Mouse (Mus musculus) induced T-regulatory cell, adult 2 months (primary cell): Measurements from ENCODE around the gene Kif21a.

Experiments used
- DNase-seq: peaks from one replicate; pipeline ENCODE4 v3.0.0-alpha.2; 2012; ENCODE audit warnings: low read depth

The Kif21a gene

DNA sequence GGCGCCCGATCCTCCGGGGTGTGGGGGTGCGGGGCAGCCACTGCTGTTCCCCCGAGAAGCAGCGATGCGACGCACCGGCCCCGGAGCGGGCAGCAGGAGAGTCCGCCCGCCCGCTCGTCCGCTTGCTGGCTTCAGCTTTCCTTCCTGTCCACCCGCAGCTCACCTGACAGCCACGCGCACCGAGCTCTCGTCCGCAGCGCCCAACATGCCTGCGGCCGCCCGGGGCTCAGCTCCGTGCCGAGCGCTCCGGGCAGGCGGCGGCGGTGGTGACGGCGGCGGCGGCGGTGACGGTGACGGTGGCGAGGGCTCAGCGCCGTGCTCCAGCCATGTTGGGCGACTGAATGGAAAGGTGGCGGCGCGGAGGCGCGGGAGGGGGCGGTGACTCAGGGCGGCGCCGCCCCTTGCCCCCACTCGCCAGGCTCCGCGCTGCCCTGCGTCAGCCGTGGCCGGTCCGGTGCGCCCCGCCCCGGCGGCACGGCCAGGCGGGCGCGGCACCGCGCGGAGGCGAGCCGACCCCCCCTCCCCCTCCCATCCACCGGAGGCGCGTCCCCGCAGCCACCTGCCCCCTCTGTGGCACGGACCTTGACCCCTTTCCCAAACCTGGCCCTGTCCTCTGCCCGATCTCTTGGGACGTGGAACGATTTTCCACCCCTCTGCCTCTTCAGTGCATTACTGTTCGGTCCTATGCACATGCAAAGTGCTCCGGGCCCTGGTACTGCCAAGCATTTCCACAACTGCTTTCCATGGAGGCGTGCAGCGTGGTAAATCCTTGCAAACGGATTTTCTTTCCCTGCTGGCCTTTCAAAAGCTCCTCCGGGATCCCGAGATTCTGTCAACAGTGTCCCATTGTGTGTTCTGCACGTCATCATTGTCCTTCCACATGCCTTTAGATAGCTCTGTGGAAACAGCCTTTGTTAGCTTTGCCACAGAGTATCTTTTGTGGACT, at the start of gene Kif21a:
Gene Kif21a, minus strand, starts transcription at position 453 of the 946 bp plus-strand sequence.
- DNase-seq = no peak

DNA sequence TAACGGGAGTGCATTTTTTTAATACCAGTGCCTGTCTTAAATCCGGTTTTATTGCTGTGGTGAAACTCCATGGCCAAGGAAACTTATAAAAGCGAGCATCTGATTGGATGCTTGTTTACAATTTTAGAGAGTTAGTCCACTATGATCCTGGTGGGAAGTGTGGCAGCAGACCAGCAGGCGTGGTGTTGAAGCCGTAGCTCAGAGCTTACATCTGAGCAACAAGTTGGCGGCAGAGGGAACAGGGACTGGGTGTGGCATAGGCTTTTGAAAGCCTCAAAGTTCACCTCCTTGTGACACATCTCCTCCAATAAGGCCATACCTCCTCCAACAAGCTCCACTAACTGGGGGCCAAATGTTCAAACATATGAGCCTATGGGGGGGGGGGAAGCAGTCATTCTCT, 46.9 kb upstream of the Kif21a start:
- DNase-seq = no peak

DNA sequence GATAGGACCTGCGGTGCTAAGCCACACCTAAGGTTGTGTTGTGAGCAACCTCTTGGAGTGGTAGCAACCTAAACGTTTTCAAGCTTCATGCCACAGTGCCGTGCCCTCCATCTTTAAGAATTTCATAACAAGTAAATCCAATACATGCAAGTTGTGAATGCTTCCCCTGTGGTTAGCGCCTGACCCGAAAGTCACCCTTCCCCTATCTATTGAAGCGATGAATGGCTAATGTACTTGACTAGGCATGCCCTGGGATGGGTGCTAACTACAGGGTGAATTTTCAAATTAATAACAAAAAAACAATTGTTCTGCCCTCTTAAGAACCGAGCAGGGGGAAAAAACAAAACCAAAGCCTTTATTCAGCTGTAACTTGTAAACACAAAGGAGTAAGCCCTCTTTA, 39.7 kb upstream of the Kif21a start:
- DNase-seq = no peak

DNA sequence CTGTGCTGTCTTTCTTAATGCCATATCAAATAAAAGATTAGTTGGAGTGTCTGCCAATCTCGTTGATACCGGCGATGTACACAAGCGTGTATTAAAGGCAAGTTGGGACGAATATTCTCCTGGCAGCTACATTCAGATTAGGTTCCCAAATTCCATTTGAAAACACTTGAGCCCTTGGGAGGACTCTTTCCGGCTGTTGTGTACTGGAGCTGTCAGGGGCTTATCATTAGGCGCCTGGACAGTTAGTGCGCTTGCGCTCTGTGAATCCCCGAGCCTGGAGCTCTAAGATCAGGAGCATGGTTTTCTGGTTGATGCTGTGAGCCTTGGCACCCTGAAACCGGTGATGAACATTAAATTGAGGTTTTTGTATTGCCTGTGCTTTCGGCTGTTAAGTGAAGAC, 38.3 kb upstream of the Kif21a start:
- DNase-seq = no peak

DNA sequence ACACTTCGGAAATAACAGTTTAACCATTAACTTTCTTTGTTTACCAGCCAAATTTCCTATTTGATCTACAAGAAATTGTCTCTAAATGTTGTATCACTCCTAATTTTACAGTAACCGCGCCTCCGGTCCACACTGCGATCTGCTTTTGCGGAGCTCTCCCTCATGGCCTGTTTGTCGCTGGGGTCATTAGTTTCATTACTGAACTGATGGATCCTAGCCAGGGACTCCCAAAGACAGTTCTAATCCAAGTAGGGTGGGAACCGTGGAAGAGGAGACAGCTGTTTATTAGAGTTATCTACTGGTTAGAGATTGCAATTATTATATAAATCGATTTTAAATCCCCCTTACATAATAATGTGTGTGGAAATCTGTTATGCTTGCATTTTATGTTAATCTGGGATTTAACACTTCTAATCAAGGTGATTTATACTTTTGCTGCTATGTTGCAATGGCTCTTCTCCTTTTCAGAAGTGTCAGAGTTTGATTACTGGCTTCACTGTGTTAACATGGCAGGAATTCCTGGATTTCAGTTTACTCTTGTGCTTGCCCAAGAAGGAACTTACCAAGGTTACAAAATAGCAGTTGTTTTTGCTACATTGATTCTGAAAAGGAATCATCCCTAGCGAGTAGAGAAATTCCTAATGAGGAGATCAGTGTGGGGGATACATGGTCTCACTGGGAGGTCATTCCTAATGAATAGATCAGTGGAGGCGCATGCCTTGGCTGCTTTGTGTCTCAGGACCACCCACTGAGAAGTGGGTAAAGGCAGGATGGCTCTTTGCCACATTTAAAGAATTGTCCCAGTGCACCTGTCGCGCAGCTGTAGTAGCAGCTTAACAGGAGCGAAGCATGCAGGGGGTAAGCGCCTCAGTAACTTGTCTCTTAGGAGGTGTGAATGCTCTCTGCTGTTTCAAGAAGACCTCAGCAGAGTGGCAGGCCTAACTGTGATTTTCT, 28.0 kb upstream of the Kif21a start:
- DNase-seq = no peak

DNA sequence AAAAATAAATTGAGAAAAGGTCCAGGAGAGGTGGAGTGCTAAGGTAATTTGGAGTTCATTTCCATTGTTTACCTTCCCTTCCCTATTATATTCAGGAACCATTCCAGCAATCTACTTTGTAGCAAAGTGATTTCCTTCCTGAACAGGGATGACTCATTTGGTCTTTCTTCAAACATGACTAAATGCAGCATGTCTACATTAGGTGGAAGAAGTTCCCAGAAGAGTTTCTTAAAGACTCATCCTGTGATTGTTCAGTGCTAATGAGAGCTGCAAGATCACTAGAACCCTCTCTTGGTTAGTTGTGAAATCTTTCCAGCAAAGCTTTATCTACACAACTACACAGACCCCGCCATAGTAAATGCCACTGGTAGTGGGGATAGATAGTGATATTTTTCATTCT, 22.7 kb upstream of the Kif21a start:
- DNase-seq = no peak

DNA sequence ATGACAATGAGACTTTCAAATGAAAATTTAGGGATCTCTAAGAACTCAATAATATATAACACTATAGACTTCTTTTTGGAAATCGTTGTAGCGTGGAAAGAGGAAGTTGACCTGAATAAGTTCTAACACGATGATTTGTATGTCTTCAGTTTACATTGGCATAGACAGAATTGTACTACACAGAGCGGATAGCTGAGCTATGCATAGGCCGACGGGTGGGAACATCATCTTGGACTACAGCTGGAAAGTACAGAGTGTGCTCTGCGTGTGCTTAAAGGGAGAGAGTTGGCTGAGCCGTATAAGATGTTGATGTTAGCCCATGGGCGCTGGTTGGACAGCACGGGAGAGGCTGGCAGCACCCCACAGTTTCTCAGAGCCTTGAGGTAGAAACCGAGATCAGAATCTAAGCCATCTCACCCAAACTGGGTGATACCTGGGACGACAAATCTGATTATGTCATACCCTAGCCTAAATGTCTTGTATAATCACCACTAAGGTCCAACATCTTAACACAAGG, 14.6 kb upstream of the Kif21a start:
- DNase-seq = no peak

DNA sequence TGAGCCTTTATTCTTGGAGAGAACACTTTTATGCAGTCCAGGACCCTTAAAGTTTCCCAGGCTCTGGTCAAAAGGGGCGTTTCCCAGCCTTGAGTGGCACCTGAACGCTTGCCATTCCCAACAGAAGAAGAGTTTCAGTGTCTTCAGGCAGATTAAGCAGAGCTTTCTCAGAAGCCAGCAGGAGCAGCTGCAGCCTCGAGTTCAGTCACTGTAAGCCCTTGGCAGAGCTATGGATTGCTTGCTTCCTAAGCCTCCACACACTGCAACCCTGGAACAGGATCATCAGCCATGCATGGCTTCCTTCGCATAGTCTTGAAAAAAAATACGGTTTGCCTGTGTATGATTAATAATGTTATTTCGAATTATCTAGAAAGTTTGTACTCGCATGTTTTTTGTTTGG, 14.1 kb upstream of the Kif21a start:
- no peak for DNase-seq

DNA sequence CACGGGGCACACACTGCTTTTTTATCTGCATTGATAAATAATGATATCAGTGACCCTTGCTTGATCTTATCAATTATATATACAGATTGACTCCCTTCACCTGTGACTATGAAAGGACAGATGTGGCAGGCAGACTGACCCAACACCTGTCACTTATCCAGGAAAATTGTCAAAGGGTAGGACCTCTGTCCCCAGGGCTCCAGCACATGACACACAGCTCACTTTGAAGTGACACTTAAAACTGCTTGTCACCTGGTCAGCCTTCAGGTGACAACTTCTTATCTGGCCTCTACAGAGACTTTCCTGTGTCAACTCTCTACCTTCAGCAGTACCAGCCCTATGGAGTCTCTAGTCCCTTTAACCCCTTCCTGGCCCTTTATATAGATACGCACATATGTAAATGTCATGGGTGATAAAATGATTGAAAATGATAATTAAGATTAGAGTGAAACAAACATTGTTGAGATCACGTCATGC, 7.2 kb upstream of the Kif21a start:
- DNase-seq = no peak

DNA sequence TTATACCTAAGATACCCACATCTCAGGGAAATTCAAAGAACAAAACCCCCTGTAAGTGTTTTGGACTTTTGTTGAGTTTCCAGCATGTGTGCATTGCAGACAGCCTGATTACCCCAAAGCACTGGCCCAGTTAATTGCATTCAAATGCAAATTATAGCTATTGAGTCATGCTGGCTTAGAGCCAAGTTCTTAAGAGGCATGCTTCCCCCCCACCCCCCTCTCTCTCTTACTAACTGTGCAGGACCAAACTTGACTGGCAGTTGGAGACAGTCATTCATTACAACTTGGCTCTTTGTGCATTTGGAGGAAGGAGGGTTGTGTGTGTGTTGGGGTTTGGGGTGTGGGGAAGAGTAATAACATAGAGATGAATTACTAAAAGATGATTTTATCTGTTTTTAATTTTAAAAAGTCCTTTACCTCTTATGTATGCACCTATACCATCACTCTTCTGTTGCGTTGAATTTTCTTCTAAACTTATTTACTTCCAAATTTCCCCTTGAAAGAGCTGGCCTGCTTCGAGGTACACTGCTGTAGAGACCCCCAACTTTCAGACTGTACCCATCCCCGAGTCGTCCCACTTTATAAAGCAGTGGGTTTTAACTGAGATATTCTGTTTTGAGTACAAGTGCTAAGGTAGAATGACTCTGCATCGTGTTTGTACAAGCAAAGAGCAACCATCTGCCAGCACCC, 6.6 kb upstream of the Kif21a start:
- DNase-seq = no peak

DNA sequence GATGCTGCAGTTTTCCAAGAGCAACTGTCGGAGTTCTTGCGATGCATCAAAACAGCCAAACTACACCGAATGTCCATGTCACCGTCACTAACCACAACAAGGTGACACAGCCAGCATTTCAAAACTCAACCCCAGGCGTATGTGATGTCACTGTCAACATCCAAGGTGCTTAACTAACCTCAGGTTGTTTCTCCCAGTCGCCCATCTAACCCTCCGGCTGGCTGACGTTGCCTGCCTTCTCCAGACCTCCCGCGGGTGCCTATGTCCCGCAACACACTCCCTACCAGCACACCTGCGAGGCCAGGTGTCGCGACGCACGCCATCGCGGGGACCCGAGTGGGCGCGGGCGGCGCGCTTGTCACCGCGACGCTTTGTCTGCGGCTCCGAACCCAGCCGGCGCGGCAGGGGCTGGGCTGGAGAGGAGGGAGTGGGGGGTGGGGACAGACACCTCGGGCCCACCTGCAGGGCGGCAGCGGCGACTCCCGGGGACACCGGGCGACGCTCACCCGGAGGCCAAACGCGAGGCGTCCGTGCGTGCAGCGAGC, 725 bp downstream of the Kif21a start:
- no peak for DNase-seq

DNA sequence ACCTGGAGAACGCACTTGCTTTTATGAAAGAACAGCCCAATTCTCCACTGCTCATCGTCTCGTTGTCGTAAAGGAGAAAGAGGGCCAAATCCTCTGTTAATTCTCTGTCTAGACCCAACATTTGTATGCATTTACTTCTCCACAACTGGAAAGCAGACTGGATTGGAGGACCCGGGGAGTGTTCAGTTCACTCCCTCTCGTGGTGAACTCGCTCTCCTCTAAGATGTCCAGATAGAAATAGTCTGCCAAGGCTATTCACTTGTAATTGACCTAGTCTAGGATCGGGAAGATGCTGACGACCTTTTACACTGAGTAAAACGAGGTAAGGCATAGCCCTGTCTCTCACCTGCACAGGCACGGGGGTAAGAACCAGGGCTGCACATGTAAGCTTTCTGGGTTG, 2.1 kb downstream of the Kif21a start:
- no peak for DNase-seq

DNA sequence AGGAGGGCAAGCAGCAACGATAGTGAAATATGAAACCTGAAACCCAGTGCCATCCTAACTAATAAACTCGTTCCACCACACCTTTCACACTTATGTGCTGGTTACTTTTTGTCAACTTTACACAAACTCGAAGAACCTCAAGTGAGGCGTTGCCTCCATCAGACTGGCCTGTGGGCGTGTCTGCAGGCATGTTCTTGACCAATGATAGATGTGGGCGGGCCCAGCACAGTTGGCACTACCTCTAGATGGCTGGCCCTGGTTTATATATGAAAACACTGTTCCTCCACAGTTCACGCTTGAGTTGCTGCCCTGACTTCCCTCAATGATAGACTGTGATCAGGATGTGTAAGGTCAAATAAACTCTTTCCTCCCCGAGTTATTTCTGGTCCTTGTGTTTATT, 3.2 kb downstream of the Kif21a start:
- DNase-seq = no peak

DNA sequence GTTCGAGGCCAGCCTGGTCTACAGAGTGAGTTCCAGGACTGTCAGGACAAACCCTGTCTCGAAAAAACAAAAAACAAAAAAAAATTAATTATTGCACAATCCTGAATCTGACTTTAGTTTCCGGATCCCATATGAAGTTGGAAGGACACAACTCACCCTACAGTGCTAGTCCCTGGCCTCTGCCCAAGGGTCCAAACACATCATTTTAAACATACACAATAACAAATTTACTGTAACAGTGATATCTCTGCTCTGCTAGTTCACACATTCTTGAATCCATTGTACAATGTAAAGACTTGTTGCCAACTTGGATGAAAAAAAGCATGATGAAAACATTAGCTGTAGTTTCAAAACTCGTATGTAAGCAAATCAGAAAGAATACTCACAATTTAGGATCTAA, 6.5 kb downstream of the Kif21a start:
- no peak for DNase-seq

DNA sequence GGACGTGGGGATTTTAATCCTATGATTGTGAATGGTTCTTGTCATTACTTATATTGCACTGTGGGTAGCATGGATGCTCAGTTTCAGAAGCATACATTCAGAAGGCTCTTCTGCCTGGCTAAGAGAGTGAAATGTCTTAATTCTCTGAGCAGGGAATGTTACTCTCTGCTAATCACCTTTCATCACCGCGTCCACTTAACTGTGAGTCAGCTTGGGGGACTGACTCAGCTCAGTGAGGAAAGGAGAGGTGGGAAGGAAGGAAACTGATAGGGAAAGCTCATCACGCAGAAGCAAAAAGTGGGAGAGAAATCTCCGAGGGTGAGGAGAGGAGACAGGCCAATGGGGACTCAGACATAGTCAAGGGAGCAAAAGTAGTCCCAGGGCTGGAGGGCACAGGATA, 10.9 kb downstream of the Kif21a start:
- no peak for DNase-seq

DNA sequence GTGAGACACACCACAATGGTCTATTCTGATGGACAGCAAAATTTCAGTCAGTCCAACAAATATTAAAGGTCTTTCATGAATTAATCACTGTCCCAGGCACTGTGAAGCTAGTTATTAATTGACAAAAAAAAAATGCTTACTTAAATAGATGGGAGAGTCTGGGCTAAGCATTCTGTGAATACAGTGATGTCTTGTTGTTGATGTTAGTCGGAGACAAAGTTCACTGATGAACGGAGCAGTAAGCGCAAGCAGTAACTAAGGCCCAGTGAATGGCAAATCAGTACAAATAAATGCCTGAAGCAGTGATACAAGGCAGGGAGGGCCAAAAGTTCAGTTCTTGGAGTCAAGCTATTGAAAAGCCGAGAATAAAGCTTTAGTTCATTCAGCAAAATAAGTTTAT, 15.7 kb downstream of the Kif21a start:
- no peak for DNase-seq

DNA sequence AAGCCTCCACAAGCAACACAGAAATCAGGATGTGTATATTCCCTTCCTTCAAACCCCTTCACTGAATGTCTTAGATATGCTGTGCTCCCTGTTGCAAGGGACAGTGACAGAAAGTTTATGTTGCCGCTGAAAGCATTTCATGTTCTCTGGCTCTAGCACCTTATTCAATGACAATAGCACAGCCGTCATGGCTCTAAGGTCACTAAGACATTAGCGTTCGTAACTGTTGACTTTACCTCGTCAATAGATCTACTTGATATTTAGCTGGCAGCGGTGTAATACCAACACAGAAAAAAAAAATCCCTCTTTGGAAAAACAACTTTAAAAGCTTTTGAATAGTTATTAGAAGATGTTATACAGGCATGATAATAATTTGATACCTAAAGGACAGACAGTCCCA, 16.2 kb downstream of the Kif21a start:
- no peak for DNase-seq

DNA sequence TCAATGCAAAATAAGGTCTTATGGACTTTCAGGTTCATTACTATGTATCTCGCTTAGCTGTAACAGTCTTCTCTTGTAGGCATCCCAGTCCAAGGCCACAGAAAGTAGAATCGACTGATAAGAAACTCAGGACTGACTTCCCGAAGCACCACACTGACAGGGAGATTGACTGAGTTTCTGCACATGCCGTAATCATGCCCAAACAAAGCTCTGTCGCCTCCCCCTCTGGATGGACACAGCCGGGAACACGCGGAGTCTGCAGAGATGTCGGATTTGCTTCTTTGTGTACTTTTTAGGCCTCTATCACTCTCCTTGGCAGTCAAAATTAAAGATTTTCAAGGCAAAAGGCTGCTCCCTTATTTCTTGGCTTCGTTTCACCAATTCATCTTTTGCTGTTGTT, 20.8 kb downstream of the Kif21a start:
- DNase-seq = no peak

DNA sequence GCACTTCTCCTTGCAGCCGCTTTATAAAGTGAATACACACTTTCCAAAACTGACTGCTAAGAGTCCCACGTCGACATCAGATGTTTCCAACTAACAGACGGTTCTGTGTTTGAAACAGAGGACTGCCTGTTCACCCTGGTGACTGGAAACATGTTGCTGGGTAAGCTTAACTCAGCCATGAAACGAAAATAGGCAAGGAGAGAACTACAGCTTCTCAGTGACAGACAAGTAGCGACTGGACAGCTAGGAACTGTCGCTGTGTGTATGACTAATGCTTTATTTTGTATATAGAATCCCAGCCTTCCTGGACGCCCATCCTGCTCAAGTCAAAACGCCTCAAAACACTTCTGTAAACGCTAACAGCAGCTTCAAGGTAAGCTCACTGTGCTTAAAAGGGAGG, 21.3 kb downstream of the Kif21a start:
- no peak for DNase-seq

DNA sequence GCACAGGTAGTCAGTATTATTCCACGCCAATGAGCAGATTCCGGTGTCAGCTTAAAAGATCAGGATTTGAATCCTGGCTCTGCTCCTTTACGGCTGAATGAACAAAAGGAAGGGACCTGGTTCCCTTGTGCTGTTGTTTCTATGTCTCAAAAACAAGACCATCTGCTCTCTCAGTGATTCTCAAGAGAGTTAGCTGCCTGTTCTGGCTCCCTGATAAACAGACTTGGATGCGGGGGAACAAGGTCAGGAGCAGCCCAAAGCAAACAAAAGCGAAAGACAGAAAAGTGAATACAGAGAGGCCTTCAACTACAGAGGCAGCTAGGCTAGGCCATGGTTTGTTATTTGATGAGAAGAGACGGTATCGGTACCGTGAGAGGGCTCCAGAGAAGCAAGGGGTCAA, 27.5 kb downstream of the Kif21a start:
- no peak for DNase-seq

DNA sequence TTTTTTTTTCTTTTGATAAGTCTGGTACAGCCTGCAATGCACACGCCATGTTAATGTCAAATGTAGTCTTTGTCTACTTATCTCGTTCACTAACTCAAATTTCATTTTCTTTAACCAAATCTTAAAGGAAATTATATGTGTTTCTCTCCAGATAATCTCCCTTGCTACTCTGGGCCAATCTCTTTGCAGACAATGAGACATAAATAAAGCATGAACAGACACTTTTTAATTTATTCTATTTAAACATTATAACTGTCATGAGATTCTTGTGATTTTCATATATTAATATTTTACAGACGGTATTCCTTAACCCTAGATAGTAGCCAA, 30.9 kb downstream of the Kif21a start:
- no peak for DNase-seq
